Mouse (Mus musculus) myocyte (in vitro differentiated cells): ENCODE data around the gene 6430548M08Rik. TPM values are rescaled to one million over a fixed set of nuclear protein-coding genes. Genes with fewer than 3 reads are reported as not detected.

ENCODE experiments used
- H3K27me3 ChIP-seq: one replicate; pipeline ENCODE4 v1.6.1; 2011; ENCODE audit not compliant: control insufficient read depth, insufficient read depth, insufficient read length
- H3K36me3 ChIP-seq: one replicate; pipeline ENCODE4 v1.6.1; 2011; ENCODE audit not compliant: control insufficient read depth, insufficient read depth
- H3K4me2 ChIP-seq: one replicate; pipeline ENCODE4 v1.6.1; 2011; ENCODE audit warnings: low read depth, control low read depth
- H3K4me3 ChIP-seq: one replicate; pipeline ENCODE4 v1.5.1; 2011; ENCODE audit warnings: mild to moderate bottlenecking, control low read depth, moderate library complexity
- H3K79me2 ChIP-seq: one replicate; pipeline ENCODE4 v1.6.1; 2011; ENCODE audit not compliant: control insufficient read depth, insufficient read depth
- H3ac ChIP-seq: one replicate; pipeline ENCODE4 v1.6.1; 2011; ENCODE audit not compliant: control insufficient read depth, insufficient read length
- CEBPB ChIP-seq: IDR thresholded peaks from 2 replicates; pipeline ENCODE4 v1.6.1; 2011; ENCODE audit warnings: mild to moderate bottlenecking, moderate library complexity; ENCODE audit not compliant: poor library complexity, insufficient read depth, severe bottlenecking
- E2F4 ChIP-seq: IDR thresholded peaks from one replicate; pipeline ENCODE4 v1.6.1; 2011; ENCODE audit warnings: mild to moderate bottlenecking, control low read depth, moderate library complexity; ENCODE audit not compliant: insufficient read depth
- MAX ChIP-seq: IDR thresholded peaks from one replicate; pipeline ENCODE4 v1.6.1; 2011; ENCODE audit warnings: low read depth, mild to moderate bottlenecking, control low read depth
- MYOD1 ChIP-seq, 3 experiments: IDR thresholded peaks; one replicate each; pipeline ENCODE4 v1.6.1; 2011; ENCODE audit warnings: control low read depth in 2 of 3, low read depth in 2 of 3, mild to moderate bottlenecking in 2 of 3, moderate library complexity in 1 of 3; ENCODE audit not compliant: insufficient read length in 2 of 3, control insufficient read depth in 1 of 3
- MYOG ChIP-seq, 3 experiments: IDR thresholded peaks; one replicate each; pipeline ENCODE4 v1.6.1; 2011; ENCODE audit warnings: control low read depth in 2 of 3, low read depth in 2 of 3, mild to moderate bottlenecking in 2 of 3; ENCODE audit not compliant: insufficient read length in 2 of 3, control insufficient read depth in 1 of 3, insufficient read depth in 1 of 3
- POLR2A ChIP-seq: IDR thresholded peaks from one replicate; pipeline ENCODE4 v1.6.1; 2011; ENCODE audit warnings: low read depth, mild to moderate bottlenecking, control low read depth, moderate library complexity; ENCODE audit not compliant: insufficient read length
- POLR2AphosphoS2 ChIP-seq: IDR thresholded peaks from one replicate; pipeline ENCODE4 v1.6.1; 2011; ENCODE audit warnings: low read depth, control low read depth; ENCODE audit not compliant: insufficient read length
- REST ChIP-seq: IDR thresholded peaks from one replicate; pipeline ENCODE4 v1.6.1; 2011; ENCODE audit warnings: mild to moderate bottlenecking, control low read depth, moderate library complexity; ENCODE audit not compliant: insufficient read depth, insufficient read length
- SRF ChIP-seq: IDR thresholded peaks from one replicate; pipeline ENCODE4 v1.6.1; 2011; ENCODE audit warnings: low read depth; ENCODE audit not compliant: control insufficient read depth, insufficient read length
- TCF12 ChIP-seq: IDR thresholded peaks from one replicate; pipeline ENCODE4 v1.6.1; 2011; ENCODE audit warnings: mild to moderate bottlenecking, control low read depth; ENCODE audit not compliant: poor library complexity, insufficient read depth, severe bottlenecking
- TCF3 ChIP-seq: IDR thresholded peaks from one replicate; pipeline ENCODE4 v1.6.1; 2011; ENCODE audit warnings: low read depth, control low read depth; ENCODE audit not compliant: insufficient read length
- USF1 ChIP-seq: IDR thresholded peaks from one replicate; pipeline ENCODE4 v1.6.1; 2011; ENCODE audit warnings: low read depth, mild to moderate bottlenecking, control low read depth, moderate library complexity
- polyA plus RNA-seq: library from polyadenylated mRNA; unstranded; fragments of >200 nt; fragmentation: generic; extraction: Trizol; gene quantifications from one replicate; pipeline ENCODE4 v1.2.1, GENCODE M21; 2012; ENCODE audit warnings: missing spikeins

6430548M08Rik gene
- polyA plus RNA-seq, 1 experiment, result 9.4 TPM

GRCm38 (mm10) chr8:120181274-120181673 lies 67.3 kb downstream of the 6430548M08Rik start:
- H3K4me2 ChIP-seq, result no peak overlapping the region
- no peaks in the 10 kb centered on the region for H3K79me2 ChIP-seq
- no peak overlapping the region for H3K4me3 ChIP-seq
- H3ac ChIP-seq, result no peak overlapping the region
- no peaks in the 10 kb centered on the region for H3K36me3 ChIP-seq
- no peaks in the 10 kb centered on the region for H3K27me3 ChIP-seq
- TF ChIP-seq CEBPB (no peak), MYOG (IDR thresholded peaks at IDR 0.05; ENCODE audit: control insufficient read depth in 1 of 3, insufficient read depth in 1 of 3, insufficient read length in 2 of 3, low read depth in 2 of 3) (no peak), E2F4 (no peak), MYOD1 (IDR thresholded peaks at IDR 0.05; ENCODE audit: control insufficient read depth in 1 of 3, insufficient read length in 2 of 3, low read depth in 2 of 3) (no peak), POLR2A (no peak), MAX (no peak), REST (no peak), USF1 (no peak), TCF3 (no peak), TCF12 (no peak), SRF (no peak), POLR2AphosphoS2 (no peak)

GRCm38 (mm10) chr8:120181861-120182414 lies 68.0 kb downstream of the 6430548M08Rik start:
- TF ChIP-seq POLR2AphosphoS2 (no peak), TCF12 (no peak), TCF3 (no peak), E2F4 (no peak), MYOD1 (IDR thresholded peaks at IDR 0.05; ENCODE audit: control insufficient read depth in 1 of 3, insufficient read length in 2 of 3, low read depth in 2 of 3) (no peak), USF1 (no peak), MAX (no peak)
- Histone ChIP-seq H3K79me2 (no peaks in the 10 kb centered on the region), H3K4me2 (no peak overlapping the region), H3K27me3 (no peaks in the 10 kb centered on the region), H3K36me3 (no peaks in the 10 kb centered on the region), H3ac (no peak overlapping the region), H3K4me3 (no peak overlapping the region)

GRCm38 (mm10) chr8:120184366-120184765 lies 70.4 kb downstream of the 6430548M08Rik start:
- Histone ChIP-seq H3K79me2 (no peaks in the 10 kb centered on the region), H3K27me3 (no peaks in the 10 kb centered on the region), H3ac (no peak overlapping the region), H3K4me3 (no peak overlapping the region), H3K36me3 (no peaks in the 10 kb centered on the region), H3K4me2 (no peak overlapping the region)
- TF ChIP-seq REST, result no peak
- TF ChIP-seq MYOG (IDR thresholded peaks at IDR 0.05; ENCODE audit: control insufficient read depth in 1 of 3, insufficient read depth in 1 of 3, insufficient read length in 2 of 3, low read depth in 2 of 3), result peak in 1 of 3 experiments; percentile 34
- no peak for TF ChIP-seq E2F4
- TF ChIP-seq TCF12, result peak; percentile 3
- TF ChIP-seq USF1, result no peak
- TF ChIP-seq MAX, result no peak
- no peak for TF ChIP-seq POLR2A
- TF ChIP-seq SRF, result peak; percentile 28
- no peak for TF ChIP-seq POLR2AphosphoS2
- TF ChIP-seq CEBPB, result no peak
- TF ChIP-seq TCF3, result no peak
- peak in 2 of 3 experiments; percentile 87 to 92 for TF ChIP-seq MYOD1 (IDR thresholded peaks at IDR 0.05; ENCODE audit: control insufficient read depth in 1 of 3, insufficient read length in 2 of 3, low read depth in 2 of 3)

- Histone ChIP-seq H3K36me3 (no peaks in the 10 kb centered on the region), H3K4me3 (no peak overlapping the region), H3ac (no peak overlapping the region), H3K27me3 (no peaks in the 10 kb centered on the region), H3K4me2 (peak overlapping the region; percentile 12), H3K79me2 (no peaks in the 10 kb centered on the region)
- TF ChIP-seq MYOG (IDR thresholded peaks at IDR 0.05; ENCODE audit: control insufficient read depth in 1 of 3, insufficient read depth in 1 of 3, insufficient read length in 2 of 3, low read depth in 2 of 3) (peak in 1 of 3 experiments; percentile 38), POLR2AphosphoS2 (no peak), MYOD1 (IDR thresholded peaks at IDR 0.05; ENCODE audit: control insufficient read depth in 1 of 3, insufficient read length in 2 of 3, low read depth in 2 of 3) (peak in 1 of 3 experiments; percentile 39)
Measured at GRCm38 (mm10) chr8:120184850-120185792, 71.2 kb downstream of the 6430548M08Rik start.

GRCm38 (mm10) chr8:120186454-120186853 lies 72.5 kb downstream of the 6430548M08Rik start:
- no peak overlapping the region for H3K4me3 ChIP-seq
- no peak overlapping the region for H3K4me2 ChIP-seq
- no peaks in the 10 kb centered on the region for H3K36me3 ChIP-seq
- no peak for TF ChIP-seq POLR2A
- TF ChIP-seq CEBPB, result no peak
- TF ChIP-seq MAX, result no peak
- no peak for TF ChIP-seq REST
- no peak for TF ChIP-seq TCF3
- TF ChIP-seq MYOG (IDR thresholded peaks at IDR 0.05; ENCODE audit: control insufficient read depth in 1 of 3, insufficient read depth in 1 of 3, insufficient read length in 2 of 3, low read depth in 2 of 3), result no peak
- TF ChIP-seq SRF, result no peak
- TF ChIP-seq USF1, result no peak
- no peak for TF ChIP-seq POLR2AphosphoS2
- no peak for TF ChIP-seq E2F4
- TF ChIP-seq MYOD1 (IDR thresholded peaks at IDR 0.05; ENCODE audit: control insufficient read depth in 1 of 3, insufficient read length in 2 of 3, low read depth in 2 of 3), result no peak
- no peak for TF ChIP-seq TCF12
- H3ac ChIP-seq, result no peak overlapping the region
- H3K79me2 ChIP-seq, result no peaks in the 10 kb centered on the region
- H3K27me3 ChIP-seq, result no peaks in the 10 kb centered on the region
